Mouse (Mus musculus) erythroblast, embryonic 14.5 days (primary cell): ENCODE data around the gene Gm38655.

Experiments
- GATA1 ChIP-seq: IDR thresholded peaks from 2 replicates; pipeline ENCODE4 v1.6.1; 2012; ENCODE audit warnings: low read length, inconsistent platforms, mixed read lengths
- TAL1 ChIP-seq: IDR thresholded peaks from 3 replicates; pipeline ENCODE4 v1.6.1; 2012; ENCODE audit warnings: low read length, inconsistent platforms, mixed read lengths

GRCm38 (mm10) chr17:25210006-25210405 lies 34.7 kb upstream of the Gm38655 start:
- TF ChIP-seq TAL1 = no peak
- no peak for TF ChIP-seq GATA1
